Mouse (Mus musculus): ENCODE data around the gene Chst8.

Gene Chst8

DNA sequence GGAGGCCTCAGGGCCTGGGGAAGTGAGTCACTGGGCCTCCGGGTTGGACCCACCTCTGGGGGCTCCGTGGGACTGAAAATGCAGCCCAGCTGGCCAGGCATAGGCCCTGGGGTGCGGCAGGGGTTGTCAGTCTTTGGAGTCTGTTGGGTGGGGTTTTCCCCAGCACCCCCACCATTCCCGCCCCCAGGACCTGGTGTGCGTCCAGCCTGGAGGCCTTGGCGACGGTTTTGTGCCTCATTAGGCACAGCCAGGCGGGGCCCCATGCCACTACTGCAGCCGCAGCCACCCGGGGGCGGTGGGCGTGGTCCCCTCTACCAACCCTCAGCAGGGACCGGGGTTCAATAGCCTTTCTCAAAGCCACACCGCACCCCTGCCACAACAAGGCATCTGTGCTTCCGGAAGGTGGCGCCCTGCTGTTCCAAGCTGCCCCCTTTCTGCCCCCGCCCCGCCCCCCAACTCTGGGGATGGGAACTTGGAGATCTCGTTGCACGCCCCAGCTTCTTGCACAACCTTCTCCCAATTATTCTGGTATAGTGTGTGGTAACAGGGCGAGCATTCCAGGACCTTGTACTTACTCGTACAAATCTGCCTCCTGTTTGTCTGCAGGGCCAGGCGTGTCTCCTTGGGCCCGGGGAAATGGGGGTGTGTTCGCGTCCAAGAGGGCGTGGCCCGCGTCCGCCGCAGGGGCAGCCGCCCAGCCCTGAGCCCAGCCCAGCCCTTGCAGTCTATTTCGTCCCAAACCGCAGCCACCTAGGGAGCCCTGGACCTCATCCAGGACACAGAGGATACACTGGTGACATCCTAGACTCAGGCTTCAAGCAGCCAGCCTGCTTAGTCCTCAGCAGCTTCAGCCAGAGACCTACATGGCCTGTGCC is 182.1 kb downstream of the Chst8 start:
- DNase-seq (ENCODE audit: low spot score in 2 of 2), result peak in 1 of 2 experiments; percentile 42

DNA sequence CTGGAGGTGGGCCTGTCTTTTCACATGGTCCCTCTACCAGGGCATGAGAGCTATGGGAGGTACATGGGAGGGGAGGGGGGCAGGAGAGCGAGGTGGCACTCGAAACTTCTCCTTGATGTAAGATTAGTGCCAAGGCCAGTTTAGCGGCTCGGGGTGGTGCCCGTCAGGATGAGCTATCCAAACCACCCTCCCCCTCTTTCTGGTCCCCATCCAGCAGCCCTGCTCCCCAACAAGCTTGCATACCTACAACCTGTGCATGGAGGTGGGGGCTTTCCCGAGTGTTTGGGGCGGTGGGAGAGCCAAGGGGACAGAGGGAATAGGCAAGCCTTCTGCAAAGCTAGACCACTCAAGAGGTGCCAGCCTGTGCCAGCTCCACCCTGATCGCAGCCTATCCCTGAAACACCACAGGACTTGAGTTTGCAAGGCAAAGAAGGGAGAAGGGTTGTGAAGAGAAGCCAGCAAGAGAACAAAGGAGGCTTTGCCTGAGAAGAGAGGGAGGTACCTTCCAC is 182.8 kb downstream of the Chst8 start:
- DNase-seq (ENCODE audit: low spot score in 2 of 2), result no peak
